Mouse (Mus musculus): ENCODE results near the gene Gid8. TPM values are rescaled to one million over a fixed set of nuclear protein-coding genes. Genes with fewer than 3 reads are reported as not detected.

Gene Gid8
- polyA plus RNA-seq, 1 experiment from 2014 or later: 38.7 TPM

GRCm38 (mm10) chr2:180701767-180702621 lies 7.9 kb upstream of the Gid8 start:
- TF ChIP-seq EP300 (IDR thresholded peaks at IDR 0.05): no peak
- no peak for TF ChIP-seq CTCF (IDR thresholded peaks at IDR 0.05)
- Histone ChIP-seq H3K4me3 (ENCODE audit: low read depth, low read length) (peak overlapping the region; percentile 92), H3K27me3 (replicated peaks; ENCODE audit: insufficient read depth, low read length) (no peaks in the 10 kb centered on the region), H3K9ac (replicated peaks; ENCODE audit: low read depth) (peak overlapping the region; percentile 99), H3K9me3 (ENCODE audit: low read length) (no peaks in the 10 kb centered on the region), H3K27ac (ENCODE audit: low read length) (peak overlapping the region; percentile 98), H3K4me2 (replicated peaks; ENCODE audit: low read depth, low read length) (peak overlapping the region; percentile 75), H3K4me1 (ENCODE audit: insufficient read depth, low read depth, low read length) (peaks cover 14% of the 10 kb centered on the region), H3K36me3 (ENCODE audit: insufficient read depth, low read length) (no peaks in the 10 kb centered on the region)
- WGBS: 1% methylated on average over 63 of the region's 66 CpGs
- DNase-seq (ENCODE audit: low spot score) (peak; percentile 97), ATAC-seq (peak; percentile 96)

- WGBS: 22% methylated on average over 4 of the region's 4 CpGs
- Histone ChIP-seq H3K36me3 (ENCODE audit: insufficient read depth, low read length) (no peaks in the 10 kb centered on the region), H3K4me1 (ENCODE audit: insufficient read depth, low read depth, low read length) (peaks cover 14% of the 10 kb centered on the region), H3K27ac (ENCODE audit: low read length) (peak overlapping the region; percentile 98), H3K4me2 (replicated peaks; ENCODE audit: low read depth, low read length) (peak overlapping the region; percentile 75), H3K4me3 (ENCODE audit: low read depth, low read length) (peak overlapping the region; percentile 92), H3K27me3 (replicated peaks; ENCODE audit: insufficient read depth, low read length) (no peaks in the 10 kb centered on the region), H3K9ac (replicated peaks; ENCODE audit: low read depth) (peak overlapping the region; percentile 99; the same call in 1 of the 2 replicates), H3K9me3 (ENCODE audit: low read length) (no peaks in the 10 kb centered on the region)
- TF ChIP-seq EP300 (IDR thresholded peaks at IDR 0.05) (no peak), CTCF (IDR thresholded peaks at IDR 0.05) (peak; percentile 42)
- DNase-seq (ENCODE audit: low spot score): peak; percentile 52
- ATAC-seq: no peak
Observed at GRCm38 (mm10) chr2:180702701-180703149, 7.2 kb upstream of the Gid8 start.

GRCm38 (mm10) chr2:180703175-180703574 lies 6.7 kb upstream of the Gid8 start:
- Histone ChIP-seq H3K4me3 (ENCODE audit: low read depth, low read length) (no peak overlapping the region), H3K9ac (replicated peaks; ENCODE audit: low read depth) (no peak overlapping the region), H3K36me3 (ENCODE audit: insufficient read depth, low read length) (no peaks in the 10 kb centered on the region), H3K27me3 (replicated peaks; ENCODE audit: insufficient read depth, low read length) (no peaks in the 10 kb centered on the region), H3K4me1 (ENCODE audit: insufficient read depth, low read depth, low read length) (peaks cover 14% of the 10 kb centered on the region), H3K4me2 (replicated peaks; ENCODE audit: low read depth, low read length) (no peak overlapping the region), H3K27ac (ENCODE audit: low read length) (no peak overlapping the region; the same call in 1 of the 2 replicates), H3K9me3 (ENCODE audit: low read length) (no peaks in the 10 kb centered on the region)
- ATAC-seq: no peak
- WGBS: 70% methylated on average over 5 of the region's 5 CpGs
- DNase-seq (ENCODE audit: low spot score): no peak
- TF ChIP-seq CTCF (IDR thresholded peaks at IDR 0.05) (no peak), EP300 (IDR thresholded peaks at IDR 0.05) (no peak)

GRCm38 (mm10) chr2:180703645-180704359 lies 6.1 kb upstream of the Gid8 start:
- no peak for DNase-seq (ENCODE audit: low spot score)
- H3K9me3 ChIP-seq (ENCODE audit: low read length): no peaks in the 10 kb centered on the region
- no peak for ATAC-seq
- no peaks in the 10 kb centered on the region for H3K27me3 ChIP-seq (replicated peaks; ENCODE audit: insufficient read depth, low read length)
- no peak overlapping the region for H3K27ac ChIP-seq (ENCODE audit: low read length)
- no peak for TF ChIP-seq CTCF (IDR thresholded peaks at IDR 0.05)
- TF ChIP-seq EP300 (IDR thresholded peaks at IDR 0.05): no peak
- no peaks in the 10 kb centered on the region for H3K36me3 ChIP-seq (ENCODE audit: insufficient read depth, low read length)
- H3K9ac ChIP-seq (replicated peaks; ENCODE audit: low read depth): no peak overlapping the region
- H3K4me1 ChIP-seq (ENCODE audit: insufficient read depth, low read depth, low read length): peaks cover 20% of the 10 kb centered on the region
- H3K4me3 ChIP-seq (ENCODE audit: low read depth, low read length): no peak overlapping the region
- H3K4me2 ChIP-seq (replicated peaks; ENCODE audit: low read depth, low read length): no peak overlapping the region
- 77% methylated on average over 3 of the region's 3 CpGs for WGBS

GRCm38 (mm10) chr2:180704591-180704990 lies 5.3 kb upstream of the Gid8 start:
- ATAC-seq: no peak
- 57% methylated on average over 8 of the region's 8 CpGs for WGBS
- no peaks in the 10 kb centered on the region for H3K9me3 ChIP-seq (ENCODE audit: low read length)
- no peak overlapping the region for H3K4me3 ChIP-seq (ENCODE audit: low read depth, low read length)
- H3K4me2 ChIP-seq (replicated peaks; ENCODE audit: low read depth, low read length): no peak overlapping the region
- H3K9ac ChIP-seq (replicated peaks; ENCODE audit: low read depth): no peak overlapping the region
- H3K36me3 ChIP-seq (ENCODE audit: insufficient read depth, low read length): no peaks in the 10 kb centered on the region
- 0 out of 2 replicates have a peak overlapping the region, but pooled peaks have one; percentile 26 for H3K27ac ChIP-seq (ENCODE audit: low read length)
- no peak for TF ChIP-seq EP300 (IDR thresholded peaks at IDR 0.05)
- TF ChIP-seq CTCF (IDR thresholded peaks at IDR 0.05): no peak
- peaks cover 17% of the 10 kb centered on the region for H3K4me1 ChIP-seq (ENCODE audit: insufficient read depth, low read depth, low read length)
- no peaks in the 10 kb centered on the region for H3K27me3 ChIP-seq (replicated peaks; ENCODE audit: insufficient read depth, low read length)
- peak; percentile 26 for DNase-seq (ENCODE audit: low spot score)

- 0 out of 2 replicates have a peak overlapping the region, but pooled peaks have one; percentile 26 for H3K27ac ChIP-seq (ENCODE audit: low read length)
- no peak overlapping the region for H3K4me2 ChIP-seq (replicated peaks; ENCODE audit: low read depth, low read length)
- ATAC-seq: no peak
- H3K4me1 ChIP-seq (ENCODE audit: insufficient read depth, low read depth, low read length): peaks cover 14% of the 10 kb centered on the region
- DNase-seq (ENCODE audit: low spot score): no peak
- no peaks in the 10 kb centered on the region for H3K36me3 ChIP-seq (ENCODE audit: insufficient read depth, low read length)
- no peaks in the 10 kb centered on the region for H3K9me3 ChIP-seq (ENCODE audit: low read length)
- no peaks in the 10 kb centered on the region for H3K27me3 ChIP-seq (replicated peaks; ENCODE audit: insufficient read depth, low read length)
- no peak for TF ChIP-seq EP300 (IDR thresholded peaks at IDR 0.05)
- no peak for TF ChIP-seq CTCF (IDR thresholded peaks at IDR 0.05)
- WGBS: 64% methylated on average over 3 of the region's 3 CpGs
- H3K9ac ChIP-seq (replicated peaks; ENCODE audit: low read depth): no peak overlapping the region
- H3K4me3 ChIP-seq (ENCODE audit: low read depth, low read length): no peak overlapping the region
Observed at GRCm38 (mm10) chr2:180705066-180705465, 4.9 kb upstream of the Gid8 start.

Data from lung, postnatal 0 days (tissue).